Mouse (Mus musculus) cerebral cortex, adult 2 months (tissue): ENCODE data around the gene Hsd17b1.

Experiments used
- WGBS: fragments of 180-500 bp; shearing (Covaris S2); methylation state at CpG from one replicate; pipeline ENCODE4 v1.1.7; 2018; 5-methylcytosine and 5-hydroxymethylcytosine counted together

Gene Hsd17b1

GRCm38 (mm10) chr11:101085617-101086322, 7.6 kb downstream of the Hsd17b1 start:
- 92% methylated on average over 18 of the region's 18 CpGs for WGBS

GRCm38 (mm10) chr11:101086323-101086674, 8.1 kb downstream of the Hsd17b1 start:
- WGBS = 57% methylated on average over 6 of the region's 6 CpGs

GRCm38 (mm10) chr11:101086756-101087681, 8.8 kb downstream of the Hsd17b1 start, which contains the start of gene Mlx:
Gene Mlx, plus strand, starts transcription at chr11:101087277.
- 1% methylated on average over 52 of the region's 52 CpGs for WGBS

DNA sequence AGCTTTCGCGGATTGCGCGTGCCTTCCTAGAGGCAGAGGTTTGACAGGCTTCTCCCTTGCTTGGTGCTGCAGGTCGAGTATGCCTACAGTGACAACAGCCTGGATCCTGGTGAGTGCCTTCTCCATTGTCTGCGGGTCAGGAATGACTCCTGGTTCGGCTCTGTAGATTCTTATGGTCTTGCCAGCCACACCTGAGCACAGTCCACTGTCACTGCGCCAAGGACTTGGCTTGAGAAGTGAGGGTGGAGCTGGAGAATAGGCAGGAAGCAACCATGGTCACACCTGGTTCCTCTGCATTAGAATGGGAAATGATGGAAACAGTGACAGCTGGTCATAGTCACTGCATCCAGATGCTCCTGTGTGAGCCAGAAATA, 9.5 kb downstream of the Hsd17b1 start:
- WGBS = 5% methylated on average over 8 of the region's 8 CpGs

- 86% methylated on average over 1 of the region's 1 CpGs for WGBS
These were observed 11.7 kb downstream of the Hsd17b1 start for GRCm38 (mm10) chr11:101089931-101090330.

DNA sequence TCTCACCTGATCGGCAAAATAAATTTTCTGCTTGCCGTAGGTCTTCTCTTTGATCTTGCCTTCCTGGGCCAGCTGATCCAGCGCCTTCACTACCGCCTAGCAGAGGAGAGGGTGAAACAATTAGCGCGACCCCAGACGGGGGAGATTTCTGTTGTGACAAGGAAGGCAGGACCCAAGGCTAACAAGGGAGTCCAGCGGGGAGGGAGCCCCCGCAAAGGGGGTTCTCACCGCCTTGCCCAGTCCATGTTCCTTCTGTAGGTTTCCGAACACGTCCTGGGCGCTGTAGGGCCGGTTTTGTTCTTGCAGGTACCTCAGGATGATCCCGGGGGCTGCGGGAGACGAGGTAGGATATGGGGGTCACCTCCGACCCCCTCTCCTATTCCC, 16.7 kb downstream of the Hsd17b1 start:
- WGBS = under 1% methylated on average over 18 of the region's 18 CpGs

DNA sequence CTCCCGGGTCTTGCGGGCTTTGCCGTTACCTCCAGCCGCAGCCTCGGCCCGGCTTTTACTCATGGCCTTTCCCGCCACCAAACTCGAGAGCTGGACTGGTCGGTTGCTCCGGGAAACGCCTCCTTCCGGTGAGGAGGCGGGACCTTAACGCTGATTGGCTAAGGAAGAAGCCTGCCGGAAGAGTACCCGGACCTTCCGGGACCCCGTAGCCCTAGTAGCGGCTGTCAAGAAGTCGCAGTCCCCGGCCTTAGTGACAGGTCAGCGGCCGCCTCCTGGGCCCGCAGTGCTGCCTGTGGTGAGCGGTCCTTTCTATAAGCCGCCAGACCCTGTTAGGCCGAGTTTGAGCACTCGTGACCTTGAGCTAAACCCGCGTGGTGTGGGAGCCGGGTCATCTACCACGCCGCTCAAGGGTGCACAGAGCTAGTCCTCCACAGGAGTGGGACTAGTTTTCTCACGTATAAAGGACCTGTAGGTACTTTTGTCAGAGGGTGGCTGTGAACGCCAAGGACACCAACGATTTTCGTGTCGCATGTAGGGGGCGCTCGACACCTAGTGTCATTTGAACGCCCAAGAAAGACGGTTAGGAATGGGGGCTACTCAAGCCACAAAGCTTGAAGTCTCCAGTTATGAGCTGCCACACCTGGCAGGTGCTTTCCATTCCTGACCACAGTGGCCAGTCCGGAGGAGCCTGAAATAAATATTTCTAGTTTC, 17.3 kb downstream of the Hsd17b1 start, which contains the start of gene Psmc3ip:
Gene Psmc3ip (minus strand): TSS at position 123 of the 711 bp plus-strand sequence.
- under 1% methylated on average over 43 of the region's 43 CpGs for WGBS

DNA sequence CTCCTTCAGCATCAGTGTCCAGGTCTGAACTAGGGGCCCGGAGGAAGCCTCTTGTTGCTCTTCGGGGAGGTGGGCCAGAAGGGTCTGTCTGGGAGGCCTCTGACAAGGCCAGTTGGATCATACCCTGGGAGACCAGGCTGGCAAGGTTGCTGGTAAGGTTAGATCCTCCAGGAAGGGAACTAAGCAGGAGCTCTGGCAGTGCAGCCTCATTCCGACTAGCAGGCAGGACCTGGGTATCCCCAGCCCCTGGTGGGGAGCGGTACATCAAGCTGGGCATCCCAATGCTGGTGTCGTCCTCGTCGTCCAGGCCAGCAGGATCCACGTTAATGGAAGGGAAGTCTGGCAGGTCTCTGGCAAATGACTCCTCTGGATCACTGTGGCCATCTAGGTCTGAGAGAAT, 20.0 kb downstream of the Hsd17b1 start:
- WGBS = 92% methylated on average over 8 of the region's 8 CpGs

GRCm38 (mm10) chr11:101103011-101103410, 24.8 kb downstream of the Hsd17b1 start:
- WGBS = 90% methylated on average over 5 of the region's 5 CpGs

GRCm38 (mm10) chr11:101109351-101109750, 31.1 kb downstream of the Hsd17b1 start:
- WGBS = 52% methylated on average over 4 of the region's 4 CpGs

DNA sequence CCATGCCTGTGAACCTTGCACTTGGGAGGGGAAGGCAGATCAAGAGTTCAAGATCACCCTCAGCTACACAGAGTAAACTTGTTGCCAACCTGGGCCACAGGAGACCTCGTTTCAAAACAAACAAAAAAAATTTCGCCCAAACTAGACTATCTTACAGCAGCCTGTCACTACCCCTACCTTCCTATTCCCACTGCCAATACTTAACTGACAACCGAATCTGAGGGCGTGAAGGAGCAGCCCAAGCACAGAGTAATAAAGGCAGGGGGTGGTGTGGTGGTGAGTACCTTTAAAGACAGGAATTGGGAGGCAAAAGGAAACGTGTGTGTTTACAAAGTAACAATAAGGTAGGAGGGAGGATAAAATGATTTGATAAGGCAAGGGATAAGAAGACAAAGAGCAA, 32.5 kb downstream of the Hsd17b1 start:
- 53% methylated on average over 5 of the region's 5 CpGs for WGBS

GRCm38 (mm10) chr11:101111178-101111577, 33.0 kb downstream of the Hsd17b1 start:
- 78% methylated on average over 4 of the region's 4 CpGs for WGBS

DNA sequence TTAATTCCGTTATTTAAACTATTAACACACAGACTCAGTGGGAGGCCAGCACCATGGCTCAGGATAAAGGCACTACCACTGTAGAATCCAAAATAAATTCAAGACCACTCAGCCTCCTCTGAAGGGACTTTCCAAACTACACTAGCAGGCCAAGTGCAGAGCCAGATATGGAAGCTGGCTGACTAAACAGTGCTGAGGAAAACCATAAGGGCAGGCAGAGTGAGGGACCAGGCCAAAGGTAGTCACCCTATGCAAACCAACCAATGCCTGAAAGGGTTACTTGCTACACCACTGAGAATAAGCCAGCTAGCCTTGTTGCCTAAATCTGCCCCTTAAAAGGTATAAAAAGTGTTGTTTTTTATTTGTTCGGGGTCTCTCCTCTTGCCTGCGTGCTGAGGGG, 34.0 kb downstream of the Hsd17b1 start:
- WGBS = 83% methylated on average over 3 of the region's 3 CpGs

DNA sequence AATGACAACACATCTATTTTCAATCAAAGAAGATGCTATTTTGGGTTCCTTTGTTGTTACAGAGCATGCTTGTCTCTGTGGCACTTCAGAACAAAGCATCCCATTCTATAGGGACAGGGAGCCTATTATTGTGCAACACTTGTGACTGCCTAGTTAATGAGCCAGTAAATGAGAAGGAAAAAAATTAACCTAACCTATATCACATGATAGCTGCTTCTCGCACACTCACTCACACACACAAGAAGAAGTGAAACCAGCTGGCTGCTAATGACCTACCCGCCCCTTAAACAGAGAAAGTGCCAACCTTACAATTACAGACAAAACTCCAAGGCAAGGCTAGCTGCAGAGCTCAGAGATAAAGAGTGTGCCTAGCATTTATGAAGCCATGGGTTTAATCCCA, 37.4 kb downstream of the Hsd17b1 start:
- 38% methylated on average over 2 of the region's 2 CpGs for WGBS

- 34% methylated on average over 4 of the region's 4 CpGs for WGBS
These were observed 39.9 kb downstream of the Hsd17b1 start for GRCm38 (mm10) chr11:101118105-101118504.

DNA sequence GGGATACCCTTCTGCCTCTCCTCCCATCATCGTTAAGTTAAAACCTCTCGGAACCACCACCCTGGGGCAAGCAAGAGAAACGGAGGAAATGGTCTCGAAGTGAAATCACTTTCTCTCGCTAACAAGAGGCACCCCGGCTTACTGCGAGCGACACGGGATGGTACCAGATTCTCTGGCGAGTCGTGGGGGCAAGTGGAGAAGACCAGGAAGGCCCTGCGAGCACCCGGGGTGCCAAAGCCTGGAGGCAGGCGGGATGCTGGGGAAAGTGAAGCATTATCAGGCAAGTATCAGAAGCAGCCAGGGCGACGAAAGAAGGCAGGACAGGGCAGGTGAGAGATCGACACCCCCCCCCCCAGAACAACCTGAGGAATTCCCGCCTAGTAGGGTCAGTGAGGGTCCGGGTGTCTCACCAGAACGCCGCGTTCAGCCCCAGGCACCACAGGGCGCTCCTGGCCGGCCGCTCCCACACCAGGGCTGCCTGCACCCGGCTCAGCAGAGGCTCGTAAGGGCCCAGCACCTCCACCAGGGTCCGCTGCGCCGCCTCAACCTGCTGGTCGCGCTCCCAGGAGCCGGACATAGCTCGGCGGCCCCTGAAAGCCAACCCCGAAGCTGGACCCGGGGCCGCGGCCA, 41.0 kb downstream of the Hsd17b1 start:
- under 1% methylated on average over 38 of the region's 39 CpGs for WGBS

DNA sequence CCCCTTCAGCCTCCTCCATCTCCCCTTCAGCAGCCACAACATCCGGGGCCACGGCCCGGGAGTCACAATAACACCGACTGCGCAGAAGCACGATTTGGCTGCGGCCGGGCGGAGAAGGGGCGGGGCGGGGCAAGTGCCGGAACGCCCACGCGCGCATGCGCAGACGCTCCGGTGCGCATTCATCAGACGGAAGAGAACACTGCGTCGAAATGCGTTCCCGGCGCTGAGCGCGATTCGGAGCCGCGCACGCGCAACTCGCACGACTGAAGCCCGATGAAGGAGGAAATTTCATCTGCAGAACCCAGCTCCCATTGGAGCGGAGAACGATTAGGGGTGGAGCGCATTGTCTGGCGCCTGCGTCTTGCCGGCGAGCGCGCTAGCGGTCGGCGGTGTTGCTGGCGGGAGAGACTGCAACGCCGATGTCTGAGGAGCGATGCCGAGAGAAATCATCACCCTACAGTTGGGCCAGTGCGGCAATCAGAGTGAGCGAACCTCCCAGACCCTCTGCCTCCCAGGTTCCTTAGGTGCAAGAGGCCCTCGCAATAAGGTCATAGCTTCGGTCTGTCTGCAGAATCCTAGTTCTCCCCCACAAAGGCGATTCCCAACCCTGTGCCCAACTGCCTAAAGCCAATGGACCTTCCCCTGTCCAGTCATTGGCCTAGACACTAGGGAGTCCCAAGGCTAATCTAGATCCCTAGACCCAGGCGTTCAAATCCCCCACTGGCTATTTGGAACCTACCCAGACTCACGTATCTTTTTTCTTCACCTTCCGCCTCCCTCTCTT, 41.7 kb downstream of the Hsd17b1 start, which contains the start of the genes Retreg3 and Tubg1:
Gene Retreg3 (minus strand): TSS at position 133 of the 784 bp plus-strand sequence.
Gene Tubg1 (plus strand): TSS at position 178 of the 784 bp plus-strand sequence.
- under 1% methylated on average over 61 of the region's 61 CpGs for WGBS

GRCm38 (mm10) chr11:101120545-101121188, 42.5 kb downstream of the Hsd17b1 start:
- 18% methylated on average over 19 of the region's 19 CpGs for WGBS

- 93% methylated on average over 8 of the region's 8 CpGs for WGBS
These were observed 46.3 kb downstream of the Hsd17b1 start for GRCm38 (mm10) chr11:101124494-101124893.

DNA sequence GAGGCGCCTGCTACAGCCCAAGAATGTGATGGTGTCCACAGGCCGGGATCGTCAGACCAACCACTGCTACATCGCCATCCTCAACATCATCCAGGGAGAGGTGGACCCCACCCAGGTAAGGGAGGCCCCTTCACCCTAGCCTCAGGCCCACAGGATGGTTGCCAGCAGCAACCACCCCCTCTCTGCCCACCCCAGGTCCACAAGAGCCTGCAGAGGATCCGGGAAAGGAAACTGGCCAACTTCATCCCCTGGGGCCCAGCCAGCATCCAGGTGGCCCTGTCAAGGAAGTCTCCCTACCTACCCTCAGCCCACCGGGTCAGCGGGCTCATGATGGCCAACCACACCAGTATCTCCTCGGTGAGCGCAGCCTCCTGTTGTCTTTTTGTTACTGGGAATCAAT, 46.8 kb downstream of the Hsd17b1 start:
- WGBS = 96% methylated on average over 7 of the region's 9 CpGs
